Mouse (Mus musculus) embryonic facial prominence, embryonic 12.5 days (tissue): ENCODE results near the gene Rsl1d1. TPM values are rescaled to one million over a fixed set of nuclear protein-coding genes. Genes with fewer than 3 reads are reported as not detected.
"Not testable (repeated sequence)": the region's sequence is repeated elsewhere in the genome, so short reads cannot be mapped to it uniquely, and the experiment has no call there.

Source experiments
- ATAC-seq: fragments of 200-750 bp; cut with Nextera tagmentation; 2 replicates; pipeline ENCODE4 v1.8.0; 2017; ENCODE audit not compliant: insufficient number of reproducible peaks, insufficient read depth, low FRiP score, low TSS enrichment
- H3K27ac ChIP-seq: fragments of 300-500 bp; sonication (generic); 2 replicates; pipeline ENCODE4 v1.5.1; 2016; ENCODE audit warnings: mild to moderate bottlenecking
- H3K27me3 ChIP-seq: fragments of 300-500 bp; sonication (generic); 2 replicates; pipeline ENCODE4 v1.6.1; 2016; ENCODE audit warnings: mild to moderate bottlenecking, moderate library complexity
- H3K36me3 ChIP-seq: fragments of 300-500 bp; sonication (generic); 2 replicates; pipeline ENCODE4 v1.6.1; 2016; ENCODE audit warnings: mild to moderate bottlenecking
- H3K4me1 ChIP-seq: fragments of 300-500 bp; sonication (generic); 2 replicates; pipeline ENCODE4 v1.6.1; 2016
- H3K4me2 ChIP-seq: fragments of 300-500 bp; sonication (generic); replicated peaks from 2 replicates; pipeline ENCODE4 v1.6.1; 2016; ENCODE audit warnings: mild to moderate bottlenecking, moderate library complexity
- H3K4me3 ChIP-seq: fragments of 300-500 bp; sonication (generic); 2 replicates; pipeline ENCODE4 v1.5.1; 2016; ENCODE audit warnings: mild to moderate bottlenecking
- H3K9ac ChIP-seq: fragments of 300-500 bp; sonication (generic); 2 replicates; pipeline ENCODE4 v1.6.1; 2016; ENCODE audit warnings: mild to moderate bottlenecking, moderate library complexity
- H3K9me3 ChIP-seq: fragments of 300-500 bp; sonication (generic); 2 replicates; pipeline ENCODE4 v1.6.1; 2016; ENCODE audit warnings: mild to moderate bottlenecking, moderate library complexity
- WGBS: fragments of 180-500 bp; shearing (Covaris S2); methylation state at CpG from one replicate; pipeline ENCODE4 v1.1.7; 2016; 5-methylcytosine and 5-hydroxymethylcytosine counted together
- microRNA-seq: library from miRNA; unstranded; fragments of <30 nt; microRNA quantifications from one replicate; pipeline ENCODE4, GENCODE M21; 2017
- polyA plus RNA-seq: library from polyadenylated mRNA; unstranded; fragments of >200 nt; fragmentation: Nextera tagmentation; extraction: Ambion mirVana; gene quantifications from 2 replicates; pipeline ENCODE4 v1.2.1, GENCODE M21; 2016

The Rsl1d1 gene
- polyA plus RNA-seq, 1 experiment from 2014 or later = 211 TPM

DNA sequence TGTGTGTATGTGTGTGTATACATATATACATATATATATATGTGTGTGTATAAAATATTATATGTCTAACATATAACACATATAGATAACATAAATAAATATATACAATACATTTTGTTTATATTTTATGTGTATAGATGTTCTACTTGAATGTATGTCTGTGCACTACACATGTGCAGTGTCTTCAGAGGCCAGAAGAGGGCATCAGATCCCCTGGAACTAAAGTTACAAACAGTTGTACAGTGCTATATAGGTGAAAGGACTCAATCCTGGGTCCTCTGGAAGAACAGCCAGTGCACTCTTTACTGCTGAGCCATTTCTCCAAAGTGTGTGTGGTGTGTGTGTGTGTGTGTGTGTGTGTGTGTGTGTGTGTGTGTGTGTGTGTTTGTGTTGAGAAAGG is 48.6 kb downstream of the Rsl1d1 start:
- Histone ChIP-seq H3K27me3 (no peaks in the 10 kb centered on the region), H3K9me3 (no peaks in the 10 kb centered on the region), H3K4me2 (no peak overlapping the region), H3K4me1 (no peaks in the 10 kb centered on the region), H3K4me3 (no peak overlapping the region), H3K27ac (no peak overlapping the region), H3K36me3 (peaks cover 56% of the 10 kb centered on the region), H3K9ac (no peak overlapping the region)
- no peak for ATAC-seq

DNA sequence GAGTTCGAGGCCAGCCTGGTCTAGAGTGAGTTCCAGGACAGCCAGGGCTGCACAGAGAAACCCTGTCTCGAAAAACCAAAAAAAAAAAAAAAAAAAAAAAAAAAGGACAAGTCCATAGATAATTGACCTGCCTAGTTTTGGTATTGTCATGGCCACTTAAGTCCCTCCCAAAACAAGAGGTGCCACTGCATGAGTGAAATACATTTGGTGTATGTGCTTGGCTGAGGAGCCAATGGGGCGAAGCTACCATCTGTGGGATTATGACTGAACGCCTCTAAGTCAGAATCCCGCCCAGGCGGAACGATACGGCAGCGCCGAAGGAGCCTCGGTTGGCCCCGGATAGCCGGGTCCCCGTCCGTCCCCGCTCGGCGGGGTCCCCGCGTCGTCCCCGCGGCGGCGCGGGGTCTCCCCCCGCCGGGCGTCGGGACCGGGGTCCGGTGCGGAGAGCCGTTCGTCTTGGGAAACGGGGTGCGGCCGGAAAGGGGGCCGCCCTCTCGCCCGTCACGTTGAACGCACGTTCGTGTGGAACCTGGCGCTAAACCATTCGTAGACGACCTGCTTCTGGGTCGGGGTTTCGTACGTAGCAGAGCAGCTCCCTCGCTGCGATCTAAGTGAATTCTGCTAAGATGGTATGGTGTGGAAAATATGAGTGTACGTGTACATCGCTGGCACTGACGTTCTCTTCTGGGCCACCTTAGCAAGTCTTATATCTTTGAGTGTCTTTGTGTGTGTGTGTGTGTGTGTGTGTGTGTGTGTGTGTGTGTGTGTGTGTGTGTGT is 59.2 kb downstream of the Rsl1d1 start:
- WGBS = 16% methylated on average over 56 of the region's 56 CpGs

More for the DNA sequence above, 59.2 kb downstream of the Rsl1d1 start:
- H3K4me3 ChIP-seq, H3K4me1 ChIP-seq, H3K4me2 ChIP-seq, ATAC-seq, H3K27me3 ChIP-seq, H3K9me3 ChIP-seq, H3K9ac ChIP-seq, H3K27ac ChIP-seq: not testable (repeated sequence)
- peaks cover 42% of the 10 kb centered on the region for H3K36me3 ChIP-seq

Small RNAs within 50 kb of the gene (microRNA-seq; reads per million reads assigned to microRNA genes)
- 105 reads per million, percentile 52 among the genes with 10 or more reads in this experiment for gene Gm23935

Other genes starting within 250 kb of the Rsl1d1 start
- 63.2 and 63.4 TPM in 2 replicates for gene Snn, start 142.4 kb downstream of the Rsl1d1 start, polyA plus RNA-seq
- gene Litaf, start 137.2 kb downstream of the Rsl1d1 start, polyA plus RNA-seq = 102 and 103 TPM in 2 replicates
- 40.2 and 41.7 TPM in 2 replicates for gene Txndc11, start 68.7 kb downstream of the Rsl1d1 start, polyA plus RNA-seq
- 112 TPM in 2 replicates for gene Zc3h7a, start 26.9 kb downstream of the Rsl1d1 start, polyA plus RNA-seq
- 106 and 107 TPM in 2 replicates for gene Gspt1, start 51.0 kb upstream of the Rsl1d1 start, polyA plus RNA-seq
- not detected in 2 replicates for gene Tnfrsf17, start 110.5 kb upstream of the Rsl1d1 start, polyA plus RNA-seq
- 16.0 and 19.6 TPM in 2 replicates for gene Snx29, start 119.6 kb upstream of the Rsl1d1 start, polyA plus RNA-seq